Mouse (Mus musculus) naive thymus-derived CD4-positive, alpha-beta T cell, adult 5 months (primary cell): Measurements from ENCODE around the gene Lxn. TPM values are rescaled to one million over a fixed set of nuclear protein-coding genes. Genes with fewer than 3 reads are reported as not detected.

Experiments
- polyA plus RNA-seq: library from polyadenylated mRNA; unstranded; fragments of 100-300 nt; shearing (Covaris generic); gene quantifications from one replicate; pipeline ENCODE4 v1.2.1, GENCODE M21; 2017

Gene Lxn
- polyA plus RNA-seq: 2.8 TPM

DNA sequence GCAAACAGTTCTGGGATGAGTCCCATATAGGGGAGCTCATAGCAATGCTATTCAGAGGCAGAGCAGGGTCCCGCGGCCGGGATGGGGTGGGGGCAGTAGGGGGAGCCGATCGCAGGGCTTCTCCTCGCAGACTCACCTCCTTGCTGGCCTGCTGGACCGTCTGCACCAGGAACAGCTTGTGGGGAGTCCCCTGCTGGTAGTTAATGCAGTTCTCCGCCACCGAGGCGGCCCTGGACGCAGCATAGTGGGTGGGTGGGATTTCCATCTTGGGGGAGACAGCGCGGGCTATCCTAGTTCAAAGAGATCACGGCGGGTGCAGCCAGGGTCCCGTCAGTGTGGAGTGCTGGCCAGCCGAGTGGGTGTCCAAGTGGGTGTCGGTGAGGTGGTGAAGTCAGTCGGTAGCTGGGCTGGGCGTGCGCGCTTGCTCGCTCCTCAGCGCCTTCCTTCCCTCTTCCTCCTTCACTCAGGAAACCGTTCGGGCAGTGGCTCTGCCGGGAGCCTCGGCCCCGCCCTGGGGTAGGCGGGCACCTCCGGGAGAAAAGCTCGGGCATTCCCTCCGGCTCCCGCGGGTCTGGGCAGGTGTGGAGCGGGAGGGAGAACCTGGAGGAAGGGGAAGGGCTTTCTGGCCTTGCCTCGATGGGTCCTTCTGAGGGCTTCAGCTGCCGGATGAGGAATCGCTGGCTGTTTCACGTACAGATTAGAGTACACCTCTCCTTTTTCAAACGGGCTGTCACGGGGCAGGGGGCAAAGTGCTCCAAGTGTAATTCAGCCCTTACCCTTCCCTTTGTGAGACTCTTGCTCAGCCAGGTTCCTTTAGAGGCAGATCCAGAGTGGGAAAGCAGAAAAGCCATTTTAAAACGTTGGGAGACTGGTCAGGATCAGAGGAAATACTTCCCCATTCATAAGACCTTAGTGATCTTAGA lies at the start of gene Lxn:
Lxn (minus strand) TSS at position 477 of the 923 bp plus-strand sequence.

DNA sequence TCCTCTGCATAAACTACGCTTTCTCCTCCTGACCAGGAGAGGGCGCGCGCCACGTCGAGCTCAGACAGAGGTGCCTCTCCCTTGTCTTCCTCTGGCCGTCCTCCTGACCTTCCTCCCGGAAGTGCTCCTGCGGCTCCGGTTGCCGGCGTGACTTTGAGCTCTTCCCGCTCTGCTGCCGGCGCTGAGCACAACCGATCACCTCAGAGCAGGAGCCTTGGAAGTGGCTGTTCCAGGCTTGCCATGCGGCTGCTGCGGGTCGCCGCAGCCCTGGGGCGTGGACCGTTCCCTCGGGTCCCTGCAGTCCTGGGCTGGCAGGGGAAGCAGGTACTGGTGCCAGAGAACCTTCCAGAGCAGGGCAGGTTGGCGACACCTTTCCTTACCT lies 33.7 kb downstream of the Lxn start, which contains the start of gene Gfm1:
Gfm1 (plus strand) TSS at position 98 of the 382 bp plus-strand sequence.

Other genes with a start within 250 kb of the Lxn start
- gene Mlf1, start 89.8 kb downstream of the Lxn start, polyA plus RNA-seq: not detected
- gene Gm17402, start 88.8 kb downstream of the Lxn start, polyA plus RNA-seq: not detected
- gene Gfm1, start 33.8 kb downstream of the Lxn start, polyA plus RNA-seq: 32.3 TPM
- not detected for gene Rarres1, start 51.6 kb upstream of the Lxn start, polyA plus RNA-seq
- gene Mfsd1, start 118.8 kb upstream of the Lxn start, polyA plus RNA-seq: 35.5 TPM